Mouse (Mus musculus) urinary bladder, postnatal 10 days (tissue): ENCODE results near the gene Ehhadh.
"Not testable (repeated sequence)": the region's sequence is repeated elsewhere in the genome, so short reads cannot be mapped to it uniquely, and the experiment has no call there.

Source experiments
- DNase-seq: peaks from one replicate; pipeline ENCODE4 v3.0.0; 2022; ENCODE audit warnings: low spot score

Ehhadh gene

GRCm38 (mm10) chr16:21787516-21788353 lies at the start of gene Ehhadh:
Ehhadh (minus strand) TSS chr16:21787807.
- no peak for DNase-seq

DNA sequence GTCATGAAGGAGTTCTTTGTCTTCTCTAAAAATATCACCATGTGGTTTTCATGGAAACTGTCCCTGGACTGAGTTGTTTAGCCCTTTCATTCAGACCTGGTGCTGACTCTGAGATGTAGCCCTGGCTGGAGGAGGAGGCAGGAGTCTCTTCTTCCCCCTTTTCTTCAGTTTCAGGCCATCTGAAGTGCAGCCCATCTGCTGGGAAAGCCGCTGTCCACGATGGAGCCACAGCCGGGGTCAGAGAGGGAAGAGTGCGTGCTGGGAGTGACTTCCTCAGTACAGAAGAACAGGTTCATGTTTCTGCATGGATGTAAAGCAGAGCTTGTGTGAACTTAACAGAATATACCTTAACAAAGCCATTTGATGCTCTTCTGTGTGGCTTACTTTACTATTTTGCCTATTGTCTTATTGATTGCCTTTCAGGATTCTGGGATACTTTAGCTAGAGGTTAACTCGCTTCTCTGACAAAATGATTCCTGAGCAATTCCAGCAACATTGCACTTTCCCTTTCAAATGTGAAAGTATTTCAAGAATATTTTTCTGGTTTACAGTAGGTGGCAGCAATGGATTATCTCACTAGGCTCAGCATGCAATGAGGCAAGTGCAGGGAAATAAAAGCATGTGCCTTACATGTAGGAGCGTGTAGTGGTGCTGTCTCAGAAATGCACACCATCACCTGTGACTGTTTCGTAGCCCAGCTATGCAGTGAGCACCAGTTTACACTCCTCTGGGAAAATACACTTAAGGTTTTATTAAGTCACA lies 48.9 kb upstream of the Ehhadh start:
- DNase-seq: no peak

GRCm38 (mm10) chr16:21835584-21835931 lies 48.0 kb upstream of the Ehhadh start:
- DNase-seq: no peak

DNA sequence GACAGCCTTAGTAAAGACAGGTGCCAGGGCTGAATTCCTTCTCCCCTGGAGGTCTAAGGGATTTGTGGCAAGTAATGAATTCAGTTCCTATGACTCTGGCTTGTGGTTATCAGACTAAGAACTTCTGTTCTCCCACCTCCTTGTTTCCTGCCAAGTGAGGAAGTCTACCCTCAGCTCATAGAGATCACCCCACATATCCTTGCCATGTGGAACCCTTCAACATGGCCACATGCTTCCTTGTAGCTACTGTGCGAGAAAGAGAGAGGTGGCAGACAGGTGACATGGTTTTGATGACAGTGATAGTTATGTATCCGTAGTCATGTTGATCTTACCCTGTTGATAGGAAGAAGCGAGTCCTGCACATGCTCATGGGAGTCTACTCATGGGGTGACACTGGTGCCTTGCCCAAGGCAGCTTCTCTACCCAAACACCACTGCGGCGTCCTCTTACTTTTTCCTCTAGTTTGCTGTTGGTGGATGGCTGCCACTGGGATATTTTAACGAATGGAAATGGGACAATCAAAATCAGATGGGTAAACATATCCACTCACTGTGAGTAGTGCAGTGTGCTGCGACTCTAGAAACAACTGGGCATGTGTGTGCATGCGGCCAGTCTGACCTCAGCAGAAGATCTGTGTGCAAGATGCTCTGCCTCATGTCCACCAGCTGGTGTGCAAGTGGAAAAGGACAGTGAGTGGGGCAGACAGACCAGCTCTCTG lies 47.4 kb upstream of the Ehhadh start:
- no peak for DNase-seq

DNA sequence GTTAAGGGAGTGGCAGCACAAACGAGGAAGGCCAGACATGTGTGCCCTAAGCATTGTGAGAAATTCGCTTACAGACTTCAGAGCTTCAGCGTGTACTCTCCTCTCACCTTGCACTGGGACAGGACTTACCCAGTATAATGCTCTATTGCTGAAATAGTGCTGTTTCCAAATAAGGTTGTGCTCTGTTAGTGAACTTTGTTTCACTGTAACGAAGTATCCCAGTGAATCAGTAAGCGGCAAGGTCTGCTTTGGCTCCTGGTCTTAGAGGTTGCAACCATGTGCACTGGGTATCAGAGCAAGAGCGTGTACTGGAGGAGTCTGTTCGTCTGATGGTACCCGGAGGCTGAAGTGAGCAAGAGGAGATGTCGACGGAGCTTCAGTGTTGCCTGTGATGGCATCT lies 46.4 kb upstream of the Ehhadh start:
- DNase-seq: no peak

- no peak for DNase-seq
Measured at GRCm38 (mm10) chr16:21833469-21833868, 45.9 kb upstream of the Ehhadh start.

- DNase-seq: no peak
Measured at GRCm38 (mm10) chr16:21831764-21832163, 44.2 kb upstream of the Ehhadh start.

DNA sequence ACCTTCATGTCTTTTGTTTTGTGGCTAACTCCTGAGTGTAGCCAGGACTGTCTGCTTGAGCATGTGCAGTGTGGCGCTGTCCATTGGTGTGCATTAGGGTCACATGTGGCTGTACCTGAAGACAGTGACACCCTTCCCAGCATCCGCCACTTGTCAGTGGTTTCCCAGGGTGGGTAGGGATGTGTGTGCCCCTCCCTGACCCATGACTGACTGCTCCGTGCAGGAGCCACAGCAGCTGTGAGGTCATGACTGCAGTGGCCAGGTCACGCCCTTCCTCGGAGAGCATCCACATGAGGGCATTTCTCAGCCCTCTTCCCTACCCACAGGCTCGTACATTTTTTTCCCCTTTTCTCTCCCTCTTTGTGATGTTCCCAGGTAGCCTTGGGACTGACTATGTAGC lies 43.2 kb upstream of the Ehhadh start:
- DNase-seq: no peak

- no peak for DNase-seq
Measured at GRCm38 (mm10) chr16:21829711-21830110, 42.1 kb upstream of the Ehhadh start.

DNA sequence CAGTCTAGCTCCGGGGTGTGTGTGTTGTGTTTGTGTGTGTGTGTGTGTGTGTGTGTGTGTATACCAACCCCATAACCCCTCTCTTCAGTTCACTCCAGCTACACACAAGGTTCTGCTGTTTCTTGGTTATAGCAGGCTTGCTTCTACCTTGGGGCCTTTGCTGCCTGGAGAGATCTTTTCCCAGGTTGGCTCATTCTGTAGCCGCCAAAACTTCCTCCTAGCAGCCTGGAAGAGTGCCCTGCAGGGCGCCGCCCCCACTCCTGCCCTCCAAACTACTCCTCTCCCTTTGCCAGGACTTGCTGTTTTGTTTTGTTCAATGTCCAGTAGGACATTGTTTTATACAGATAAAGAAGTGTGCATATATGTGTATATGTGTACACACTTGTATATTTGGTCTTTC lies 40.0 kb upstream of the Ehhadh start:
- DNase-seq: no peak

DNA sequence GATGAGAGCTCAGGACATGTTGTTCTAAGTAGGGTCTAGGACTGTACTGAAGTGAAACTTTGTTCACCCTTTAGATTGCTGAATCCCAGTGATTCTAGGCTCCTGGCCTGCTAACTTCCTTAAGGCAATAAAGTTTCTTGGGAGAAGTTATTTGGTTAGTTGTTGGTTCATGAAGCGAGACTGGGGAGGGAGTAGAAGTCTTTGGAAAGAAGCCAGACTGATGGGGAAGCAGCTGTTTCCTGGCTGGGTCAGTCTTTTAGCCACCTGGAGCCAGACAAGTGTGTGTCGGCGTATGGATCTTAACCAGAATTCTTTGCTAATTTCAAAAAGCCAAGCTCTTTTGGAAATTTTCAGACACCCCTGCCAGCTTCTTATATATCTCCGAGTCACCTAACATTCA lies 39.5 kb upstream of the Ehhadh start:
- DNase-seq: no peak

DNA sequence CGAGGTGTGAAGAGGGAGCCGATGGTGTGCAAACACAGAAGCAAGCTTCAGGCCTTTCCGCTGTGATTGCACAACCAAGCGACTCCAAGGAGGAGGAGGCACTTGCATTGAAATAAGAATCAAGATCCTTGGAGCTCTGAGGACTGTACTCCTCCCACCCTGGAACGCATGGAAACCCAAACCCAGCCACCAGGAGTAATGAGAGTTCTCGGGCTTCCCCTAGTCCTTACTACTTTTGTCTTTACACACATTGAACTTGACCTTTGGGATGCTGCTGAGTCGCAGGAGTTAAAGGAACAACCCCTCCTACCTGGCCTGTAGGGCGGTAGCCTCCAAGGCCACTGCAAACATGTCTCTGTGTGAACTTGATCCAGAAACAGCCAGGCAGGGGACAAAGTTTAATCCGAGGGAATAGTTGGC lies 38.0 kb upstream of the Ehhadh start:
- no peak for DNase-seq

DNA sequence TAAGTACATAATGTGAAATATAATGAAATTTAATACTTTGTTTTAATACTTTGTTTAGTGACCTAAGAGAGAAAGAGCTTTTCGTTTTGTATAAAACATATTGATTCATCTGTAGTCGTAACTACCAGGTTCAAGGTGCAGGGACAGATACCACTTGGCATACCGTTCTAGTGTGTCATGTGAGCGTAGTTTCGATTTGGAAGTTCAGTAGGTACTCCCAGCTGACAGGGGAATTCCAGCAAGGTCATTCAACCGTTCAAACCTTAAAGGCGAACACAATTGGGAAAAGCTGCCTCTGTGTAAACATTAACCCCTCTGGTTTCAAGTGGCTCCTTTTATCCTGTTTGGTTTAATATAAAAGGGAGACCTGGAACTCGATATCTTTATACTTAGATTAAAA lies 31.0 kb upstream of the Ehhadh start:
- no peak for DNase-seq

GRCm38 (mm10) chr16:21818132-21818531 lies 30.5 kb upstream of the Ehhadh start:
- DNase-seq: no peak

DNA sequence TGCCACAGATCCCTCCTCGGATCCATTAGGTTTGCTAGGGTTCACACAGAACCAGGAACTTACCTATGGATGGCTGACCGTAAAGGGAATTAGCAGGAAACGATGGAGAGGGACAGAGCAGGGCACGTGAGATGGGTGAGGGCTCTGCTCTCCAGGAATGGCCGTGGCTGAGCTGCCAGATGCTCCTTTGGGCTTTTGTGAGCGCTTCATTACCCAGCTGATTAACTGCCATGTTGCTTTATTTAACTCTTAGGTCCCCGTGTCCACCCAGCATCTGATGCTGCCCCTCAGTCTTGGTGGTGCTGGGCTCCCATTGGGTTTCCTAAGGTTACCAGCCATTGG lies 28.0 kb upstream of the Ehhadh start:
- DNase-seq: no peak

DNA sequence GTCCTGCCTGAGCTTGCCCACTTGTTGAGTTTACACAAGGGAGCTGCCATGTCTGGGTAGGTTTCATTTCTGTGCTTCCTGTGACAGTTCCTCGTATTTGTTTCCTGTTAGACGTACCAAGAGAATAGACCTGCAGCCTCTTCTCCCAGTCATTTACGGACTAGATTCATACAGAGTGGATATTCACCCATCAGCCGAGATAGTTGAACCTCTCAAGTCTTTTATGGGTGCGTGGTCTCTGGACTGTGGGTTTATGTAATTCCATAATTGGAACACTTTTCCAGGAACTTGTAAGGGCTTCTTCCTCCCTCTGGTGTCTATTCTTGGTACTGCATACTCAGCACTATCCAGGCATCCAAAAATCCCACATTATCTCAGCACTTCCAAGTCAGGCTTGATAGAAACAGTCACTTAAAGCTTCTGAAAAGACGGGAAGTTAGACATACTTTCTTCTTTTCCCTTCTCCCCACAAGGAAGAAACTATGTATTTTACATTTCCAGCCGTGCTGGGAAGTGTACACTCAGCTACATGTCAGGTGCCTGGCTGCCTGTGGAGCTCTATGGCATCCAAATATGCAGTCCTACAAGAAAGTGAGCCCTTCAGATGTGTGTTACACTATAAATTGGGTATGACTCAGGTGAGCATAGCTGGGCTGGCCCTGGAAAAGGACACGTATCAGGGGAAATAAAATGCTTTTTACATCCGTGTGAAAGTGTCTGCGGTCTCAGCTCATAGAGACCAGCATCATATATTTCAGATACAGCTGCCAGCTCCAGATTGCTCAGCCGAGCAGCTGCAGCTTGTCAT lies 27.5 kb upstream of the Ehhadh start:
- DNase-seq: no peak

GRCm38 (mm10) chr16:21813164-21813834 lies 25.7 kb upstream of the Ehhadh start:
- no peak for DNase-seq

DNA sequence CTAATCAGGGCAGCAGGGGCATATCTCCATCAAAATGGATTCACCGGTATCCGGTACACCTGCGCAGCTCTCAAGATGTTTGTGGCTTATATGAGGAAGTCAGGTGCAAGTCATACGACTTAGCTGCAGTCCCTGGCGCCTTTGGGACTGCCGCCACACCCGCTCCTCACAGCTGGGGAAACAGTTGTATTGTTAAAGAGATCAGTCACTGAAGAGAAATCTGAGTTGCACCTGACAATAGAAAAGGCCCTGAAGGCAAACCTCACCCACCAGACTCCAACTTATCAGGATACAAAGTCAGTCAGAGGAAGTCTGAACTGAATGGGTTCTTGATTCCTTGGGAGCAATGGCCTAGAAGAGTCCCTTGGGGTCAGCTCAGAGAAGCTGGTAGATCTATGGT lies 20.2 kb upstream of the Ehhadh start:
- DNase-seq: not testable (repeated sequence)

- no peak for DNase-seq
Measured at GRCm38 (mm10) chr16:21806892-21807291, 19.3 kb upstream of the Ehhadh start.

DNA sequence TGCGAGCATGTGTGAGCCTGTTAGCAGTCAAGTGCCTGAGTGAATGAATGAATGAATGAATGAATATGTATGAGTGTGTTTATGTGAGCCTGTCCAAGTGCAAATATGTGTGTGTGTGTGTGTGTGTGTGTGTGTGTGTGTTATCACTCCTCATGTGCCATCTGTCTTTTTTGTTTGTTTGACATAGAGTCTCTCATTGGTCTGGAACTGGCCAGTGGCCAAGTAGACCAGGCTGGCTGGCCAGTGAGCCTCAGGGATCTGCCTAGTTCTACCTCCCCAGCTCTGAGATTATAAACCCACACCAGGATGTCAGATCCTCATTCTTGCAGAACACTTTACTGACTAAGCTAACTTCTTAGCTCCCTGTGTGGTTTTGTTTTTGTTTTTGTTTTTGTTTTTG lies 16.7 kb upstream of the Ehhadh start:
- DNase-seq: no peak

- no peak for DNase-seq
Measured at GRCm38 (mm10) chr16:21795071-21795470, 7.5 kb upstream of the Ehhadh start.

DNA sequence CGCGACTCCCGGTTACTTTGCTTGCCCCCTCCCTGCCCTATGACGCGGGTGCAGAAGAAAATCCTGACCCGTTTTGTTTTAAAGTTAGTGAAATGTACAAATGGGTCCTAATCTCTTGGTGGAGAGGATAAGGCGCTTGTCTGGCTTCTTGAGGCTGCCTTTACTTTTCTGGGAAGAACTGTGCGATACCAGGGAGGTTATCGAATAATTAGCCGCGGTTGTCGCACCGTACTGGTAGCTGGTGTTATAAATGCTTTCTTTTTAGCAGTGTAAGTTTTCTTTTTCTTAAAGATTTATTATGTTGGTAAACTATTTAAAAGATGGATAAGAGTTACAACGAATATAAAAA lies 7.1 kb upstream of the Ehhadh start:
- no peak for DNase-seq
